Mouse (Mus musculus) gastrocnemius, adult 8-10 months (tissue): Measurements from ENCODE around the gene Dcst2. TPM values are rescaled to one million over a fixed set of nuclear protein-coding genes. Genes with fewer than 3 reads are reported as not detected.

Experiments used
- DNase-seq, 2 experiments: peaks; one replicate each; pipeline ENCODE4 v3.0.0; 2022; ENCODE audit warnings: low spot score in 2 of 2
- total RNA-seq, 4 experiments: library from RNA; stranded (reverse); gene quantifications; 2 replicates each; pipeline ENCODE4 v1.2.4; 2022

Dcst2 gene
- total RNA-seq, 4 experiments from 2014 or later: 0.13 TPM; not detected in 3

GRCm38 (mm10) chr3:89410864-89411263, 49.1 kb downstream of the Dcst2 start:
- no peak for DNase-seq

- DNase-seq: peak; percentile 99
Observed at GRCm38 (mm10) chr3:89411490-89412393, 50.0 kb downstream of the Dcst2 start, which contains the start of gene Flad1. TSS of gene Flad1 (minus strand) at chr3:89411870.

- no peak for DNase-seq
Observed at GRCm38 (mm10) chr3:89416158-89416557, 54.4 kb downstream of the Dcst2 start.

- DNase-seq: no peak
Observed at GRCm38 (mm10) chr3:89417131-89417530, 55.4 kb downstream of the Dcst2 start.

GRCm38 (mm10) chr3:89417840-89418169, 56.0 kb downstream of the Dcst2 start:
- DNase-seq: no peak

- DNase-seq: peak; percentile 94 to 95
Observed at GRCm38 (mm10) chr3:89418170-89418860, 56.5 kb downstream of the Dcst2 start, which contains the start of the genes Cks1b and Shc1. TSS of gene Cks1b (minus strand) at chr3:89418383. TSS of gene Shc1 (plus strand) at chr3:89418443.

GRCm38 (mm10) chr3:89418861-89419250, 57.1 kb downstream of the Dcst2 start:
- DNase-seq: peak; percentile 71

GRCm38 (mm10) chr3:89419571-89419970, 57.8 kb downstream of the Dcst2 start:
- DNase-seq: no peak

GRCm38 (mm10) chr3:89419981-89420380, 58.2 kb downstream of the Dcst2 start:
- no peak for DNase-seq

GRCm38 (mm10) chr3:89420421-89420820, 58.6 kb downstream of the Dcst2 start:
- no peak for DNase-seq

- peak; percentile 76 to 83 for DNase-seq
Observed at GRCm38 (mm10) chr3:89421002-89421774, 59.4 kb downstream of the Dcst2 start.

- peak in 1 of 2 experiments; percentile 4 for DNase-seq
Observed at GRCm38 (mm10) chr3:89421810-89422473, 60.2 kb downstream of the Dcst2 start.

GRCm38 (mm10) chr3:89422556-89423205, 60.9 kb downstream of the Dcst2 start:
- no peak for DNase-seq

GRCm38 (mm10) chr3:89424416-89425140, 62.8 kb downstream of the Dcst2 start:
- peak in 1 of 2 experiments; percentile 1 for DNase-seq

- peak in 1 of 2 experiments; percentile 1 for DNase-seq
Observed at GRCm38 (mm10) chr3:89425141-89425525, 63.4 kb downstream of the Dcst2 start.

GRCm38 (mm10) chr3:89425876-89426275, 64.1 kb downstream of the Dcst2 start:
- no peak for DNase-seq
